Mouse (Mus musculus): ENCODE data around the gene Cdh26. TPM values are rescaled to one million over a fixed set of nuclear protein-coding genes. Genes with fewer than 3 reads are reported as not detected.

Cdh26 gene
- total RNA-seq, 2 experiments from 2014 or later = not detected

DNA sequence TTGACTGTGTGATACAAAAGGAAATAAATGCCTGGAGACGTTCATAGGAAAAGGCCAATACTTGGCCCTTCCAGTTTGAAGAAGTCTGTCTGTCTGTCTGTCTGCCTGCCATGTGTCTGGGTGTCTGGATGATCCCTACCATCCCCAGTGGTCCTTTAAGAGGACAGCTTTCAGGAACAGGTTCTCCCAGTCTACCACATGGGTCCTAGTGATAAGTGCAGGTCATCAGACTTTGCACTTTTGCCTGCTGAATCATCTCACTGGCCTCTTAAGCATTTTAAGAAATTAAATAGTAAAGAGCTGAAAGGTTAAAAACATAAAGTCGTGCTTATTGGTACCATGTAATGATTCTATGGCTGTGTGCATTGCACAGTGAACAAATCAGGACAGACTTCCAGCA, 3.2 kb downstream of the Cdh26 start:
- DNase-seq = no peak
- intact Hi-C loops (cut with DNase I) = no loop called here

DNA sequence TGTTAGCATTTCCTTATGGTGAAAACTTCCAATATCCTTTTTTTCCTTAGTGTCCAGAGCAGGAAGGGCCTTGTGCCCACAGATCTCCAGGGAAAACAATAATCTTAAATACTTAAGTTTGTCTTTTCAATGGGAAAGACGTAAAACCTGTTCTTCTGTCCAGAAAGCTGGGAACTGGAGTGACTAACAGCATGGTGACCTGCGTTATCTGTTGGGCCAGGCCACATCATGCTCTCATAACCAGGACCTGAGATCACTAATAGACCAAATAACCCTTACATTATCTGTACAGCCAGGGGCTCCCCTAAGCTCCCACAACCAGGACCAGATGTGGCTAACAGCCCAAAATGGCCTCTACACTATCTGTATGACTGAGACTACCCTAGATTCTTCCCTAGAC, 3.6 kb downstream of the Cdh26 start:
- DNase-seq = no peak
- intact Hi-C loops (cut with DNase I) = no loop called here

DNA sequence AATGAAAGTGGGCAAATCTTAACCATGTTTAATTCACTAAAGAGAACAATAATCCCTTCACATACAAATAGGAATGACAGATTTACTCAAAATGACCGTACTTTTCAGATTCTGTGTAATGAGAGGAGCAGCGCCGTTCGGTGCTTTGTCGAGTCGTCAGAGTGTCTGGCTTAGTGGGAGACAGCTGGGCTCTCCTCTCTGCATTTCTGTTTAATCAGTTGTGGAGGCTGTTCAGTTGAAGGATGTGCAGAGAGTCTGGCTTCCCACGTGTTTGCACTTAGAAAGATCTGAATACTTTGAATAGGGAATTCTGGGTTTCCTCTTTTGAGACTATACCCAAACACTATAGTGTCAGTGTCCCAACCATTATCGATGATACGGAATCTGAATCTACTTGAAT, 7.0 kb downstream of the Cdh26 start:
- intact Hi-C loops (cut with DNase I) = no loop called here
- no peak for DNase-seq

DNA sequence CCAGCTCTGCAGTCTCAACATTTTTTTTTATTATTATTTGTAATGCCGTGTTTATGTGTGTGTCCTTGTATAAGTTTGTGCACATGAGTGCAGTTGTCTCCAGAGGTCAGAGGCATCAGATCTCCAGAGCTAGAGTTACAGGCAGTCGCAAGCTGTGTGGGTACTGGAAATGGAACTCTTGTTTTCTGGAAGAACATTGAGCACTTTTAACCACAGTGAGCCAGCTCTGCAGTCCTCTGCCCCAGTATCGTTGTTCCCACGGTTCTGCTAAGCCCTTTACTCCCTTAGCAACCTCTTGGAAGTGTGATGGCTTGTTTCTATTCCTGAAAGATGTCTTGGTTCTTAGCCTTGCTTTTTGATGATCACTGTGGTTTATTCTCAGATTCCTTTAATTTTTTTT, 19.1 kb downstream of the Cdh26 start:
- intact Hi-C loops (cut with DNase I) = no loop called here
- no peak for DNase-seq

DNA sequence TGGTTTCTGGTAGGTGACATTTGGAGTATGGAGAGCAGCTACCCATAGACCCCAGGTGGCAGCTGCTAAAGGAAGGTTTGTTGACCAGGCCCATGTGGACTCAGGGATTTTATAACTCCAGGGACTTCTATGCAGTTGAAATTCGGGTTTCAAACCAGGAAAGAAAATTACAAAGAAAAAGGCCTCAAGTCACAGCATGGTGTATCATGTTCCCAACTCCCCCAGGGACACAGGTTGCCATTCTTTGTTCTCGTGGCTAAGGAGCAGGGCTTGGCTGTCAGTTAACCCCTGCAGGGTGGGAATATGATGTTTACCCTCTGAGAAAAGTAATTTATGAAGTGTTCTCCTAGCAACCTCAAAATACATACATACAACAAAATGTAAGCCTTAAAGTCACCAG, 19.9 kb downstream of the Cdh26 start:
- no peak for DNase-seq
- intact Hi-C loops (cut with DNase I) = no loop called here

DNA sequence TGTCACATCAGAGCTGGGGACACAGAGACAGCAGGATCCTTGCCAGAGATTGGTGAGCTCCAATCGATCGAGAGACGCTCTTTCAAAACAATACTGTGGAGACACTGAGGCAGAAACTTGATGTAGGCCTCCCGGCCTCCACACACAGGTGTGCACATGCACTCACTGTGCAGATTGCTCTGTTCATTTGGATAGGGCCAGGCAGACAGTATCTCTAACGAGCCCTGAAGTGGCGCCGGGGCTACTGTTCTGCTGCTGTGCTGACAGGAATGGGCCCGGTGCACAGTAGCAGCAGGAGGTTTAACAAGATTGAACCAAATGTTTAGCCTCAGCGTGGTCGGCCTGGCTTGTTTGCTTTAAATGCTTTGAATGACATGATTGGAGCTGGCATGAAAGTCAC, 20.6 kb downstream of the Cdh26 start:
- no peak for DNase-seq
- intact Hi-C loops (cut with DNase I) = no loop called here

DNA sequence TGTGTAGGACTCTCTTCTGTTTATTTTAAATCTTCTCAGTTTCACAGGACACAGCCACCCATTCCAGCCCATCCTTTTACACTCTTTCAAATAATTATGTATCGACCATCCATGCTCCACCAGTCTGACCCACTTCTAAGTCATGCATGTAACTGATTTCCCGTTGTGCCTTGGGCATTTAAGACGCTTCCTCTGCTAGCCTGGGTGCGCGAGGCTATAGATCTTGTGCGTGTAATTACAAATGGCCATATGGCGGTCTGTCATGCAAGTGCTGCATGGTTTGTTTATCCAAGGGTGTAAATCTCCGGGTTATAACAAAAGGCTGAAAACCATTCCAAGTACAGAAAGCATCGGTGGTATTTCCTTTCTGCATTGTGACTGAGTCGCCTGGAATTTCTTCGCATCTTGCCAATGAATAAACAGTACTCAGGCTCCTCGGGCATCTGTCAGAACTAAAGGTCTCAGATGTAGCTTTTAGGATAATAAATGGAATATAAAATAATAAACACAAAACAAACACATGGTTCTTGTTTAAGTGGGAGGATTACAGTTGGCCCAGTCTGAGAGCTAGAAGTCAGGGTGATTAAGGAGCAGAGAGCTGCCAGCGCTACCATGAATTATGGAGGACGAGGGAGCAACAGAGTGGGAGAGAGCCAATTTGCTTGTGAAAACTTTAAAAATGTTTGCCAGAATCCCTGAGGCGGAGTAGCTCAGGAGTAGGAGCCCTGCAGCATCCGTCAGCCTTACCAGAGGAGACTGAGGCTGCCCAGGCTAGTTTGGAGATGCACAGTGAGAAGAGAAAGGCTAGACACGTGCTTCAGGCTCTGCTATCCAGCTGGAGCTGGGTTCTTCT, 24.6 kb downstream of the Cdh26 start:
- intact Hi-C loops (cut with DNase I) = no loop called here
- no peak for DNase-seq

DNA sequence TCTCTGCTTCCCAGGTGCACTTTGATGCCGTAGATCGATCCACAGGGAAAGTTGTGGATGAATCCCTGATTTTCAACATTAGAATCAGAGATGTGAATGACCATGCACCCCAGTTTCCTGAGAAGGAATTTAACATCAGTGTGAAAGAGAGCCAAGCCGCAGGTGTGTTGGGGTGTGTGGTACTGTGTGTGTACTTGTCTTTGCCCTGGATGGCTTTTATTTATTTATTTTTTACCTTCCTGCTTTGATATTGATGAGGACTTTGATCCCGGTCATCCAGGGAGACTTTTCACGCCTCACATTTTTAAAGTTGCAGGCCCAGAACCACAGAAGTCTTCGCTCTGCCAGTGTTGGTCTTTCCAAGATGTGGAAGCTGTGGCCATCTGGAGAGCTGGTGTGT, 27.1 kb downstream of the Cdh26 start:
- DNase-seq = no peak
- intact Hi-C loops (cut with DNase I) = no loop called here

DNA sequence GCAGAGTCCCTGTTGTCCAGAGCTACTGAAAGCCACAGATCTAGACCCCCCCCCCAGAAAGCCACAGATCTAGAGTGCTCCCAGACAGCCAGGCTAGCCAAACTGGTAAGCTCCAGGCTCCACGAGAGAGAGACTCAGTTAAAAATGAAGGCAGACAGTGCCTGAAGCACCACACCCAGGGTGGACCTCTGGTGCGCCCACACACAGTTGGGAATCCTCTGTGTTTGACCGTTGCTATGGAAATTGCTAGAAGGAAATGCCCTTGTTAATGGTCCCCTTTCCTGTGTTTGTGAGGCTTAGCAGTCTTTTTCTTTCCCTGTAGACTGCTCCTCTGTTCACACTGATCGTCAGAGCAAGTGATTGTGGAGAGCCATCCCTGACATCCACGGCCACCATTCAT, 30.0 kb downstream of the Cdh26 start:
- intact Hi-C loops (cut with DNase I) = no loop called here
- DNase-seq = no peak

DNA sequence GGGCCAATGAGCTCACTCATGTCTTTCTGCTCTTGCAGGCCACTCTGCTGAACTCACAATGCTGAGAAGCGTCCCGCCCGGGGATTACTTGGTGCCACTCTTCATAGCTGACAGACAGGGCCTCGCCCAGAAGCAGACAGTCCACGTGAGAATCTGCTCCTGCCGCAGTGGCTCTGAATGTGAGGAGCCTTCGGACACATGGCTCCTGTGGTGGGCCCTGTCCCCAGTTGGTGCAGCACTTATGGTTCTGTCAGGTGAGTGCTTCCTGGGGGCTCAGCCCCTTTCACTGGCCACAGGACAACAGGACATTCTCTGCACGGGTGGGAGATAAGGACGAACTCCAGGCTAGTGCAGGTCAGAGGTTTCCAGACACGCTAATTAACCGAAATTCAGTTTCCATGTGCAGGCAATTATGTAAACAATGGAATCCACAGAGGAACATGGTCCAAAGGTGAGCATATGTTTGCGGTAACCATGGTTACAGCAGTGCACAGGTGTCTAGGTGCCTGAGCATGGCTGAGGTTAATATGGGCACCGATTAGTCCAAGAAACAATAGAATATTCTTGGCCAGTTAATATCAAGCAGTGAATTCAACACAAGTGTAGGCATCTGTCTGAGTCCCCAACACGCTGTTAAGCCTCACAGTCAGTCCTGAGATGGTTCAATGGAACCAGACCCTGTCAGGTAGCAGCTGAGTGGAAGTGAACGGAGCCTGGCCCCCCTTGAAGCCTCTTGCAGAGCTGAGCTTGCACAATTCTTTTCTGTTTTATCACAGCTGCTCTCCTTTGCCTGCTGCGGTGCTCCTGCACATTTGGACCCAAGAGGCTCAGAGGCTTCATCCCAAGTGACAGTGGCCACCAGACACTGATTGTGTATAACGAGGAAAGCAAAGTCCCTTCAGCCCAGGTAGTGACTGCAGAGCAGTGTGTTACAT, 41.5 kb downstream of the Cdh26 start:
- intact Hi-C loops (cut with DNase I) = no loop called here
- DNase-seq = no peak

DNA sequence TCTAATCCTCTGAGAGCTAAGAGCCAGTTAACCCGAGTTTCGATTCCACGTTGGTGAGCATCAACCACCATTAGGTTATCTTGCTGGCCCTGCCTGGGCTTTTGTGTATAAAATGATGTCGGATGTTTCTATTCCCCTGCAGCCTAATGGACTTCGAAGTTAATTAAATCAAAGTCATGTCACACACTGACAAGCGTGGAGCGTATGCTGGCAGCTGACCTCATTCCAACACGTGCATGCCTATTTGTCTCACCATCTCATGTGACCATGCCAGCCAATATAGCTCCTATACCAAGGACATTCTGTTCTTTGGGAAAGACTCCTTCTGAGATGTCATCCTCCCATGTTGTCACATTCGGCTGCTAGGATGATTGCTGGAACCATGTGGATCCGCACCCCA, 43.6 kb downstream of the Cdh26 start:
- intact Hi-C loops (cut with DNase I) = no loop called here
- DNase-seq = no peak

DNA sequence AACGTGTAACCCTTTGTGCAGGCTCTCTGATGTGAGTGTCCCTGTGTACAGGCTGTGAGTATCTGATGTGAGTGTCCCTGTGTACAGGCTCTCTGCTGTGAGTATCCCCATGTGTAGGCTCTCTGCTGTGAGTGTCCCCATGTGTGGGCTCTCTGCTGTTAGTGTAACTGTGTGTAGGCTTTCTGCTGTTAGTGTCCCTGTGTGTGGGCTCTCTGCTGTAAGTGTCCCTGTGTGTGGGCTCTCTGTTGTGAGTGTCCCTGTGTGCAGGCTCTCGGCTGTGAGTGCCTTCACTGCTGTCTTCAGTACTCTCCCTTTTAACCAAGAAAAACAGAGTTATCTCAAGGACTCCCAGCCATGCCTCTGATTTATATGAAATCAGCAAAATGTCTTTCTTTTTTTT, 46.9 kb downstream of the Cdh26 start:
- no peak for DNase-seq

DNA sequence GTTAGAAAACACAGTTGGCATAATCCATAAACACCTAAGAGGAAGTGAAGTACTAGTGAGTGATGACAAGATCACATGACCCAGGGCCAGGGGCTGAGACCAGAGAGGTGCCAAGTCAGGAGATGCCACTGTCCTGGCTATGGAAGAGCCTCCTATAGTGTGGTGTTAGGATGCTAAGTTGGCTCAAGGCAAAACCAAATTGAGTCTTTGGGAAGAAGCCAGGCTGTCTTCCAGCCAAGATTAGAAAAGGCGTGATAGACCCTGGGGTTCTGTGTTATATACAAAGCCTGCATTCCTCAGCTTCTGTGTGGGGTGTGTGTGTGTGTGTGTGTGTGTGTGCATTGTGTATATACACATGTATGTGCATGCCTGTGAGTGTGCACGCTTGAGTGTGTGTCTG, 48.7 kb downstream of the Cdh26 start:
- no peak for DNase-seq
- intact Hi-C loops (cut with DNase I) = no loop called here

More for the DNA sequence above, 46.9 kb downstream of the Cdh26 start:
- intact Hi-C loops (cut with DNase I) = no loop called here

DNA sequence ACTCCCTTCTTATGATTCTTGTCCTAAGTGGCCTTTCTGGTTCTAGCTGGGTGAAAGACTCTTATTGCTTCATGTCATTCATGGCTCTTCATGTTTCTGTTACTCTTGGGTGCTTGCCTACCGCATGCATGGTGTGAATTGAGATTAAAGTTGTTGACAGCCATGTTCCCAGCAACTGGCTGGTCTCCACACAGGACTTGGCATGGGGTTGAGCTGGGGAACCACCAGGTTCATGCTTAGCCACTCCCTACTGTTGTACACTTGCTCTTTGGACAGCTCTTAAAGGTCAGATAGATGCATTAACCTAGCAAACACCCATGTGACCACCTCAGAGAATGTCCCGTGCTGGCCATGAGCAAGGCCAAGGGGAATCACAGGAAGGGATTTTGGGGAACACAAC, 50.6 kb downstream of the Cdh26 start:
- intact Hi-C loops (cut with DNase I) = no loop called here
- DNase-seq = no peak

DNA sequence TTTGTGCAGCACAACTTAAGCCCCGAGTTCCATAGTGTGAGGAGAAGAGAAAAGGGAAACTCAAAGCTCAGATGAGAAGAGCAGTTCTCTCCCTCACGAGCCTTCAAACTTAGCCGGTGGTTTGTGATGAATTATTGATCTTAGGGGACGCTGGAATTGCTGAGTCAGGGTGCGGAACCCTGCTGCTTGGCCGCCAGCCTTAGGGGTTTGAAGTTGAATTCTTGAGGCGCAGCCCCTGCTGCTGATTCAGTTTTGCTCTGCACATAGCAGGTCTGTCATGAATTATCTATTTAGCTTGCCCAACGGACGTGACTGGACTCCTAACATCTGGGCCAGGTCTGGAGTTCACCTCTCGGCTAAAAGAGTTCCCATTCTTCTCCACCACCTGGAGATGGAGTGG, 53.1 kb downstream of the Cdh26 start:
- no peak for DNase-seq
- intact Hi-C loops (cut with DNase I) = no loop called here

DNA sequence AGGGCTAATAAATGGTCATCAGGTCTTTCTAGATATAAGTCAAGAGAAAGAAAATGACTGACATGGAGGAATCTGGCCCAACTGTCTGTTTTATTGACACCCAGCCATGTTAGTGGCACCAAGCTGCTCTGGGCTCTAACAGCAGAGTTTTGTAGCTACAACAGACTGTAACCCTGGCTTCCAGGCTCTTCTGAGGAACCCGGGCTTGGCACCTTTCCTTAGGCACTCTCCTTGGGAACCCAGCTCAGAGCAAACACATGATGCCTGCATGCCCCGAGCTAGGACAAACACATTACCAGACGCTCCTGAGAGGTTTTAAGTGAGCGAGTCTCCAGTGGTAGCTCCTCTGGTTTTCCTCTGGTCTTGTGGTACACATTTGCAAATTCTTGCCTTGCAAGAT, 57.9 kb downstream of the Cdh26 start:
- no peak for DNase-seq
- intact Hi-C loops (cut with DNase I) = no loop called here

DNA sequence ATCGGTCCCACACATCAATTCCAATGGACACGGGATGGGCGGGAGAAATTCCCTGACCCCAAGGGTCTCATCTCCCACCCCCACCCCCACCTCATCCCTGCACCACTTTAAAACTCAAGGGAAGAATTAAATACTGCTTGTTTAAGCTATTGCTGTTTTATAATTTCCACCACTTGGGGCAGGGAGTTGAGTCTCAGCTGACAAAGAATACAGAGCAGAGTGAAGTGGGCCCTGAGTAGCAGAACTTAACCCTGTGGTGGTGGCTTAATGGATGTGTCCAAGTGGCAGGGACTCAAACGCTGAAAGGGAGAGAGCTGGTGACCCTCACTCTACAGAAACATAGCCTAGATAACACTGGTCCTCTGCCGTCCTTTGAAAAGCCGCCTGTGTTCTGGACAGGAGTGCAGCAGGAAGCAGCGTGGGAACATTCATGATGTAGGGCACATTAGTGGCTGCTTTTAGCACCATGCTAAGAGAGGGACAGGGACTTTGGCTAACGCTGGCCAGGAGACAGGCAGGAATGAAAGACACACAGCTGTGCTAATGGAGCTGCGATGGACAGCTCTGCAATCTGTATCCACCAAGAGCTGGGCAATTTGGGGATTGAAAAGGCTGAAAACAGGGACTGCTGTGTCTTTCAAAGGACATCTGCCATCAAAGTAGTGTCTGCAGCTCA, 60.1 kb downstream of the Cdh26 start:
- intact Hi-C loops (cut with DNase I) = loop anchor here (5.0 kb wide), 1 partner anchor 73 kb away; no protein-coding TSS in a partner anchor
- no peak for DNase-seq

DNA sequence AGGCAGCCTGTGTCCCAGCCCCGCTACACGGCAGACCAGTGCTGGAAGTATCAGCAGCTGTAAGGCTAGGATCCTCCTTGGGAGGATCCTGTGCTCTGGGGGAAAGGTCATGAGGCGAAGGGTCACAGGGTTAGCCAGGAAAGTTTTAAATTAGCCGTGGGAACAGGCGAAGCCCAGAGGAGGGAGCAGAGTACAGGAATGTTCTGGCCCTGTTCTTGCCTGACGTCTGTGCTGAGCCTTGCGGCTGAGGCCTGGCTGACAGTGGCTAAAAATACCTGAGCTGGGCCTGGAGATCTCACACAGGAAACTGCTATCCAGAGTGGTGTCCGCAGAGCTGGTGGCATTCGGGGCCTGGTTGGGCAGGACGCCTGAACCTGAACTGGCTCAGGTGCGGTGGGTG, 63.7 kb downstream of the Cdh26 start:
- DNase-seq = peak; percentile 46 to 61
- intact Hi-C loops (cut with DNase I) = loop anchor here (5.0 kb wide), 1 partner anchor 77 kb away; no protein-coding TSS in a partner anchor

DNA sequence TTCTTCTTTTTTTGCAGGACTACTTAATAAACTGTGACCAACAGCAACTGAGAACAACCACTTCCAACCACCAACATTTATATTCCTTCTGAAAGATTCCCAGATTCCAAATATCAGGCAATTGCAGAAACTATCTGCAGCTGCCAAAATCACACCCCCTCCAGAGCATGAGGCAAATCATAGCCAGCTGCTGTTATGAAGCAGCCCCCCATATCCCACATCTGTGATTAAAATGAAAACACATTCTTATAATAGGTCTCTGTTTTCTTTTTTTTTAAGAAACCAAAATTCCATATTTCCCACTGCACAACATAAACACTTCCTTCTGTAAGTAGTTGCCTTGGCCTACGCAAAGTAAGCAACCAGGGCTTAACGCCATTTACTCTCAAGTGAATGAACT, 65.5 kb downstream of the Cdh26 start:
- no peak for DNase-seq
- intact Hi-C loops (cut with DNase I) = no loop called here

DNA sequence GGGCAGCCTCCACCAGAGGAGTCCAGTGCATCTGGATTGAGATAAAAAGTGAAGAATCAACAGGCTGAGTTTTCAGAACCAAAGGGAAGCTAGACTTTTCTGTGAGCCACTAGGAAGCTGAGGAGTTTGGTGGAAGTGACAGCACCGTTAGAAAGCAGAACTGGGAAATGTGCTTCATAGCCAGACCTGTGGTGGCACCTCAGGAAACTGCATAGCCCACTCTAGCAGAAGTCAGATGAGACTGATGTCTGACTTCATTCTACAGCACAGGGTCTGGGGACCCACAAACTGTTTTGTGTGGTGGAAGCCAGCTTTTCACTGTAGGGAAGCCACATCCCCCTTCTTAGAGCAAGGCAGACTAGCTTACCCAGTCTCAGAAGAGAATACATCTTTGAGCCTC, 67.6 kb downstream of the Cdh26 start:
- intact Hi-C loops (cut with DNase I) = no loop called here
- DNase-seq = no peak

DNA sequence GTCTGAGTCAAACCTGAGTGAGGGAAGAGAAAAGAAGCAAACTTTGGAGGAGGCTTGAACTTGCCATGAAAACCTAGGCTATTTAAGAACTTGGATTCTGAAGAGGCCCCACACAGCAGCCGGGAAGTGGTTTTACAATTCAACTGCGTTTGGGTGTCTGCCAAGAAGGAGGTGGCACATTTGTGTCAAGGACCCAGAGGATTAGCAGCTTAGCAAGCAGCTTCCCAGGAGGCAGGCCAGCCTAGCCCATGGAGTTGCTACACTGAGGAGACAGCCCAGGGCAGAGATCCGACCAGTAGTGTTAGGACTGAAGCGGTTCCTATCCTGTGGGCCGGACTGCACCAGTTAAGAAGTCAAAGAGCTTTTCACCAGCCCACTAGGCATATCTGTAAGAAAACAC, 68.1 kb downstream of the Cdh26 start:
- intact Hi-C loops (cut with DNase I) = no loop called here
- no peak for DNase-seq
